In the genomic region with DNA sequence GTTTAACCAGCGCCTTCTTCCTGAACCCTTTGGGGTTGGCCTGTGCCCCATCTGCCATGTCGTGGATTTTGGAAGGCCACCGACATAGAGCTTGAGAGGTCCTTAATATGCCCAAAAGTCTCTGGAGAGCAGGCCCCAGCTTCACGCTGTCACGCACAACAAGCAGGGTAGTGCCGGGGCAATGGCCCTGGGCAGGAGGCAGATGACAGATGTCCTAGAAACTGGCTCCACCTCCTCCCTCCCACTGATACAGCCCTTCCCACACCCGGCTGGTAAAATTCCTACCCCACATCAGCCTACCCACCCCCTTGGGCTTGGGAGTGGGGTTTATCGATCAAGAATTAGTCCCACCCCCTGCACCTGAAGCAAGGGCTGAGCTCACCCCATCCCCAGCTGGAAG, we compare ENCODE assay signal across 30 mouse cellular contexts. TPM values are rescaled to one million over a fixed set of nuclear protein-coding genes. Genes with fewer than 3 reads are reported as not detected.
A peak's percentile ranks its signal among the peaks of the same experiment; 100 is the strongest.
DNase-seq lines count a peak whose midpoint lies in the region; ATAC-seq lines count a peak whose summit lies in the region.
"Had no signal": no experiment of that assay in that cellular context is flagged by ENCODE, and none has a peak within 500 bp of the region (broad histone marks: within the 10 kb centered on the region; RNA-seq: fewer than 3 reads in every experiment).

A gene (minus strand): TSS at position 211 of the 400 bp plus-strand sequence.

- H3K4me2 ChIP-seq in embryonic facial prominence, embryonic 15.5 days (replicated peaks), result no peak within 1 kb of the TSS
- H3K4me2 ChIP-seq in neural tube, embryonic 15.5 days, result no peak within 1 kb of the TSS
- H3K4me2 ChIP-seq in forebrain, embryonic 13.5 days, result no peak within 1 kb of the TSS
- H3K4me2 ChIP-seq: heart, embryonic 15.5 days; limb, embryonic 12.5 days; liver, embryonic 13.5 days; midbrain, embryonic 13.5 days; neural tube, embryonic 12.5 days; stomach, embryonic 15.5 days had no signal

- WGBS in embryonic facial prominence, embryonic 15.5 days, result 68% methylated on average over 8 of the region's 8 CpGs
- 80% methylated on average over 8 of the region's 8 CpGs for WGBS in embryonic facial prominence, embryonic 10.5 days
- 60% methylated on average over 8 of the region's 8 CpGs for WGBS in neural tube, embryonic 15.5 days
- WGBS in forebrain, embryonic 13.5 days, result 85% methylated on average over 8 of the region's 8 CpGs

- no peaks in the 10 kb centered on the region for H3K9me3 ChIP-seq in embryonic facial prominence, embryonic 15.5 days (replicated peaks)
- H3K9me3 ChIP-seq in embryonic facial prominence, embryonic 10.5 days, result 0 out of 2 replicates have a peak, but pooled peaks cover 2% of the 10 kb centered on the region
- H3K9me3 ChIP-seq in neural tube, embryonic 15.5 days (replicated peaks), result no peaks in the 10 kb centered on the region
- H3K9me3 ChIP-seq in forebrain, embryonic 13.5 days (replicated peaks), result no peaks in the 10 kb centered on the region
- H3K9me3 ChIP-seq: heart, embryonic 15.5 days; liver, embryonic 13.5 days; midbrain, embryonic 13.5 days; neural tube, embryonic 12.5 days; stomach, embryonic 15.5 days had no signal

- no peaks in the 10 kb centered on the region for H3K36me3 ChIP-seq in embryonic facial prominence, embryonic 15.5 days
- no peaks in the 10 kb centered on the region for H3K36me3 ChIP-seq in embryonic facial prominence, embryonic 10.5 days (replicated peaks)
- H3K36me3 ChIP-seq in neural tube, embryonic 15.5 days, result no peaks in the 10 kb centered on the region
- no peaks in the 10 kb centered on the region for H3K36me3 ChIP-seq in forebrain, embryonic 13.5 days (ENCODE audit: poor library complexity, severe bottlenecking)
- H3K36me3 ChIP-seq: heart, embryonic 15.5 days; limb, embryonic 12.5 days; liver, embryonic 13.5 days; midbrain, embryonic 13.5 days; neural tube, embryonic 12.5 days; stomach, embryonic 15.5 days had no signal

- H3K4me1 ChIP-seq in embryonic facial prominence, embryonic 15.5 days, result peaks cover 9% of the 10 kb centered on the region; the same call in 1 of the 2 replicates
- H3K4me1 ChIP-seq in embryonic facial prominence, embryonic 10.5 days, result peaks cover 16% of the 10 kb centered on the region
- H3K4me1 ChIP-seq in neural tube, embryonic 15.5 days, result peaks cover 21% of the 10 kb centered on the region
- H3K4me1 ChIP-seq in forebrain, embryonic 13.5 days, result no peaks in the 10 kb centered on the region
- H3K4me1 ChIP-seq: heart, embryonic 15.5 days; liver, embryonic 13.5 days; stomach, embryonic 15.5 days had no signal

- peak within 1 kb of the TSS; percentile 51 for H3K27ac ChIP-seq in embryonic facial prominence, embryonic 15.5 days (replicated peaks)
- H3K27ac ChIP-seq in embryonic facial prominence, embryonic 10.5 days (replicated peaks), result no peak within 1 kb of the TSS
- H3K27ac ChIP-seq in neural tube, embryonic 15.5 days (replicated peaks), result 0 out of 2 replicates have a peak within 1 kb of the TSS, but pooled peaks have one; percentile 7
- no peak within 1 kb of the TSS for H3K27ac ChIP-seq in forebrain, embryonic 13.5 days
- H3K27ac ChIP-seq: gastrocnemius, adult 2 months; heart, embryonic 15.5 days; limb, embryonic 12.5 days; liver, embryonic 13.5 days; midbrain, embryonic 13.5 days; neural tube, embryonic 12.5 days; stomach, embryonic 15.5 days had no signal

- DNase-seq in embryonic facial prominence, embryonic 10.5 days (ENCODE audit: low spot score), result no peak
- DNase-seq in adrenal gland, adult 18-20 months (ENCODE audit: low spot score in 2 of 2), result peak in 1 of 2 experiments; percentile 29
- peak; percentile 39 for DNase-seq in adrenal gland, postnatal 25 days
- no peak for DNase-seq in natural killer cell, adult 2 months (ENCODE audit: low spot score in 2 of 2)
- no peak for DNase-seq in urinary bladder, postnatal 14 days (ENCODE audit: low spot score)
- DNase-seq: cerebellum, adult 9-10 months; gastrocnemius, adult 2 months; kidney, adult 2 months; kidney, postnatal 10 days; layer of hippocampus, postnatal 36 days; liver, embryonic 13.5 days; lung, adult 2 months; right cerebral cortex, adult 18-20 months; right cerebral cortex, postnatal 4 days had no signal

- no peaks in the 10 kb centered on the region for H3K27me3 ChIP-seq in embryonic facial prominence, embryonic 15.5 days
- no peaks in the 10 kb centered on the region for H3K27me3 ChIP-seq in embryonic facial prominence, embryonic 10.5 days (replicated peaks; ENCODE audit: low read depth, poor library complexity, severe bottlenecking)
- no peaks in the 10 kb centered on the region for H3K27me3 ChIP-seq in neural tube, embryonic 15.5 days (replicated peaks)
- H3K27me3 ChIP-seq in forebrain, embryonic 13.5 days, result no peaks in the 10 kb centered on the region
- H3K27me3 ChIP-seq: liver, embryonic 13.5 days; midbrain, embryonic 13.5 days; neural tube, embryonic 12.5 days; stomach, embryonic 15.5 days had no signal

- H3K4me3 ChIP-seq in embryonic facial prominence, embryonic 15.5 days (replicated peaks), result peak within 1 kb of the TSS; percentile 3; the same call in 1 of the 2 replicates
- H3K4me3 ChIP-seq in embryonic facial prominence, embryonic 10.5 days, result no peak within 1 kb of the TSS
- no peak within 1 kb of the TSS for H3K4me3 ChIP-seq in neural tube, embryonic 15.5 days (replicated peaks)
- no peak within 1 kb of the TSS for H3K4me3 ChIP-seq in forebrain, embryonic 13.5 days
- H3K4me3 ChIP-seq: gastrocnemius, adult 2 months; heart, embryonic 15.5 days; limb, embryonic 12.5 days; liver, embryonic 13.5 days; midbrain, embryonic 13.5 days; neural tube, embryonic 12.5 days; stomach, embryonic 15.5 days had no signal

- no peak within 1 kb of the TSS for H3K9ac ChIP-seq in embryonic facial prominence, embryonic 15.5 days
- H3K9ac ChIP-seq in neural tube, embryonic 15.5 days (replicated peaks), result no peak within 1 kb of the TSS
- no peak within 1 kb of the TSS for H3K9ac ChIP-seq in forebrain, embryonic 13.5 days
- H3K9ac ChIP-seq: heart, embryonic 15.5 days; limb, embryonic 12.5 days; liver, embryonic 13.5 days; midbrain, embryonic 13.5 days; neural tube, embryonic 12.5 days; stomach, embryonic 15.5 days had no signal

- no peak for ATAC-seq in embryonic facial prominence, embryonic 15.5 days (ENCODE audit: insufficient number of reproducible peaks, low FRiP score, low TSS enrichment, low read depth)
- ATAC-seq in neural tube, embryonic 15.5 days (ENCODE audit: low FRiP score), result no peak
- ATAC-seq in forebrain, embryonic 13.5 days, result no peak
- ATAC-seq: midbrain, embryonic 13.5 days had no signal

RNA-seq across cellular contexts. Expression of the gene that starts here (rescaled TPM):
- 29.2 and 31.1 TPM in 2 replicates for polyA plus RNA-seq in embryonic facial prominence, embryonic 15.5 days (2015; fragmentation: Nextera tagmentation; extraction: Ambion mirVana)
- not detected in 2 replicates for polyA plus RNA-seq in embryonic facial prominence, embryonic 10.5 days (2016; fragmentation: Nextera tagmentation; extraction: Ambion mirVana)
- total RNA-seq in adrenal gland, adult 18-20 months (2021), result 10 to 100 TPM; 27.9 to 38.5 TPM
- 19.2 and 21.7 TPM in 2 replicates for total RNA-seq in adrenal gland, postnatal 25 days (2021)
- 0.23 TPM in 1 of 2 replicates, not detected in the other for polyA plus RNA-seq in neural tube, embryonic 15.5 days (2015; fragmentation: Nextera tagmentation; extraction: Ambion mirVana)
- polyA plus RNA-seq in forebrain, embryonic 13.5 days (2015; fragmentation: Nextera tagmentation; extraction: Ambion mirVana), result not detected in 2 replicates
- total RNA-seq: common myeloid progenitor, adult 5-6 weeks; gastrocnemius, adult 2 months; hematopoietic stem cell, adult 5-6 weeks; left cerebral cortex, postnatal 10 days; megakaryocyte, adult 5-6 weeks; monocyte, adult 5-6 weeks had no signal
- polyA plus RNA-seq: embryonic facial prominence, embryonic 11.5 days; gonadal fat pad, adult 2 months; kidney, adult 2 months; liver, embryonic 13.5 days; urinary bladder, adult 2 months had no signal

Comparison
In these comparisons a context has a peak if more than half of its experiments do, and no peak if none do; other contexts are left out.
1. RNA of the gene that starts here (polyA plus RNA-seq): 29.2 to 31.1 TPM in embryonic facial prominence, embryonic 15.5 days; 0.23 TPM in neural tube, embryonic 15.5 days, not detected in embryonic facial prominence, embryonic 10.5 days and not detected in forebrain, embryonic 13.5 days; every median in the first group is over 10 times any median in the second.
2. H3K27ac ChIP-seq: peak in embryonic facial prominence, embryonic 15.5 days (single experiment) and neural tube, embryonic 15.5 days (single experiment); none in embryonic facial prominence, embryonic 10.5 days (single experiment) and forebrain, embryonic 13.5 days (single experiment).